Mouse (Mus musculus) forebrain, embryonic 11.5 days (tissue): ENCODE results near the gene Btn1a1. TPM values are rescaled to one million over a fixed set of nuclear protein-coding genes. Genes with fewer than 3 reads are reported as not detected.
A peak's percentile ranks its signal among the peaks of the same experiment; 100 is the strongest.

Experiments
- ATAC-seq: fragments of 200-750 bp; cut with Nextera tagmentation; replicated peaks from 2 replicates; pipeline ENCODE4 v1.8.0; 2017; ENCODE audit warnings: moderate TSS enrichment; ENCODE audit not compliant: low FRiP score
- DNase-seq: peaks from one replicate; pipeline ENCODE4 v3.0.0-alpha.2; 2017; ENCODE audit warnings: low spot score
- H3K27ac ChIP-seq: fragments of 300-500 bp; sonication (generic); 2 replicates; pipeline ENCODE4 v1.5.1; 2014; ENCODE audit warnings: low read depth, low read length
- H3K27me3 ChIP-seq: fragments of 300-500 bp; sonication (generic); 2 replicates; pipeline ENCODE4 v1.6.1; 2014; ENCODE audit warnings: mild to moderate bottlenecking, low read length, mixed read lengths; ENCODE audit not compliant: control insufficient read depth, insufficient read depth
- H3K36me3 ChIP-seq: fragments of 300-500 bp; sonication (generic); 2 replicates; pipeline ENCODE4 v1.6.1; 2014; ENCODE audit warnings: mild to moderate bottlenecking, low read length, moderate library complexity, mixed read lengths; ENCODE audit not compliant: control insufficient read depth, insufficient read depth
- H3K4me1 ChIP-seq: fragments of 300-500 bp; sonication (generic); replicated peaks from 2 replicates; pipeline ENCODE4 v1.6.1; 2014; ENCODE audit warnings: low read length, mixed read lengths; ENCODE audit not compliant: control insufficient read depth, insufficient read depth
- H3K4me2 ChIP-seq: fragments of 300-500 bp; sonication (generic); 2 replicates; pipeline ENCODE4 v1.6.1; 2014; ENCODE audit warnings: low read depth, mild to moderate bottlenecking, low read length, moderate library complexity, mixed read lengths; ENCODE audit not compliant: severe bottlenecking
- H3K4me3 ChIP-seq: fragments of 300-500 bp; sonication (generic); 2 replicates; pipeline ENCODE4 v1.5.1; 2014; ENCODE audit warnings: low read depth, low read length
- H3K9ac ChIP-seq: fragments of 300-500 bp; sonication (generic); 2 replicates; pipeline ENCODE4 v1.6.1; 2014; ENCODE audit warnings: low read length
- H3K9me3 ChIP-seq: fragments of 300-500 bp; sonication (generic); 2 replicates; pipeline ENCODE4 v1.6.1; 2016; ENCODE audit warnings: low read length, mixed read lengths; ENCODE audit not compliant: control insufficient read depth
- WGBS: fragments of 180-500 bp; shearing (Covaris S2); extraction: QIAGEN DNeasy Blood & Tissue Kit; methylation state at CpG from one replicate; pipeline ENCODE4 v1.1.7; 2014; 5-methylcytosine and 5-hydroxymethylcytosine counted together
- polyA plus RNA-seq: library from polyadenylated mRNA; unstranded; fragments of >200 nt; fragmentation: Nextera tagmentation; extraction: Ambion mirVana; gene quantifications from 2 replicates; pipeline ENCODE4 v1.2.1, GENCODE M21; 2014

The Btn1a1 gene
- polyA plus RNA-seq, 1 experiment from 2014 or later, result 0.17 TPM

DNA sequence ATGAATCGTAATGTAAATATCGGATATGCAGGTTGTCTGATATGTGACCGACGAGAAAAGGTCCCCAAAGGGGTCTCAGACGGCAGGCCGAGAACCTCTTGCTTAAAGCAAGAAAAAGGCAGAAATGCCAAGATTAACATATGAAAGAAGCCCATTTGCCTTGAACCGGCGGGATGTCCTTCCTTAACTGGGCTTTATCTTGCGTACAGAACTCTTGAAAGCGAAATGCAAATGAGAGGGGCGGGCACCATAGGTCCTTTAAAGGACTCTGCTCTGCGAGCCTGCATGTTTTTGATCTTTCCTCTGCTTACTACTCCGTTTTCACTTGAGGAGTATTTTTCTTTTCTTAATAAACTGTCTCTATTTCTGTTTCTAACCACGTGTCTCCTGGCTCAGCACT is 26.3 kb upstream of the Btn1a1 start:
- no peaks in the 10 kb centered on the region for H3K9me3 ChIP-seq
- DNase-seq (peak; percentile 61), ATAC-seq (peak; percentile 55; the same call in 1 of the 2 replicates)
- no peaks in the 10 kb centered on the region for H3K36me3 ChIP-seq
- no peak overlapping the region for H3K9ac ChIP-seq
- H3K27ac ChIP-seq, result peak overlapping the region; percentile 53; the same call in 1 of the 2 replicates
- peak overlapping the region; percentile 16 for H3K4me3 ChIP-seq
- peak overlapping the region; percentile 31; the same call in 1 of the 2 replicates for H3K4me2 ChIP-seq
- WGBS, result 3% methylated on average over 14 of the region's 14 CpGs
- H3K27me3 ChIP-seq, result no peaks in the 10 kb centered on the region
- peaks cover 2% of the 10 kb centered on the region; the same call in 1 of the 2 replicates for H3K4me1 ChIP-seq

DNA sequence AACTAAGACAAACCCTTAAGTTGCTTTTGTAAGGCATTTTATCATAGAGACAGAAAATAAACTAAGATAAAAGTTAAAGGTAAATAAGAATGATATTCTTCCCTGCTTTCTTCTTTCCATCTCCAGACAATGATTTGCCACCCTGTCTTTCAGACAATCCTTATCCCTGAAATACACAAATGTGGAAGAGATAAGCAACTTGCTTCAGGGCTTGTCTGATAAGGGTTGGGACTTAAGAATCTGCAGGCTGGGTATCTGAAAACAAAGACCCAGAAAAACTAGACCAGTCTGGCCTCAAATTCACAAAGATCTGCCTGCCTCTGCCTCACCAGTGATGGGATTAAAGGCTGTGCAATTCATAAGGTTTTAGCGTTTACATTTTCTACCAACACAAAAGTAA is 25.6 kb upstream of the Btn1a1 start:
- DNase-seq, result no peak
- H3K9ac ChIP-seq, result no peak overlapping the region
- H3K27me3 ChIP-seq, result no peaks in the 10 kb centered on the region
- H3K4me2 ChIP-seq, result no peak overlapping the region
- H3K4me1 ChIP-seq, result peaks cover 2% of the 10 kb centered on the region; the same call in 1 of the 2 replicates
- 14% methylated on average over 1 of the region's 1 CpGs for WGBS
- ATAC-seq, result no peak
- H3K36me3 ChIP-seq, result no peaks in the 10 kb centered on the region
- no peaks in the 10 kb centered on the region for H3K9me3 ChIP-seq
- no peak overlapping the region for H3K27ac ChIP-seq
- H3K4me3 ChIP-seq, result no peak overlapping the region

DNA sequence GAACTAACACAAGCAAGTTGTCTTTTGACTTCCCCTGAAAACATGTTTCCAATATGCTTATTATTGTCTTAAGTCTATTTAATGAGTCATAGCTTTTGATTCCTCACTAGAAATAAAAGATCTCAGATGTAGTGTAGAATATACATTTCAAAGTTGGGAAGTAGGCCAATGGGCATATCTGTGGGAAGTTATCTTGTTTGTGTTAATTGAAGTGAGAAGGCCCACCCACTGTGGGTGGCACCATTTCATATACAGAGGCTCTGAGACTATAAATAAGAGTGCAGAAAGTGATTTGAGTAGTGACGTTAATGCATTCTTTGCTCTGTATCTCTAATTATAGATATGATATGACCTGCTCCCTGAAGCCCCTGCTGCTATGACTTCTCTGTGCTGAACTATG is 25.2 kb upstream of the Btn1a1 start:
- no peaks in the 10 kb centered on the region for H3K27me3 ChIP-seq
- no peak for ATAC-seq
- DNase-seq, result no peak
- no peak overlapping the region for H3K27ac ChIP-seq
- no peak overlapping the region for H3K9ac ChIP-seq
- no peak overlapping the region for H3K4me3 ChIP-seq
- H3K9me3 ChIP-seq, result no peaks in the 10 kb centered on the region
- no peak overlapping the region for H3K4me2 ChIP-seq
- no peaks in the 10 kb centered on the region for H3K36me3 ChIP-seq
- 52% methylated on average over 1 of the region's 1 CpGs for WGBS
- H3K4me1 ChIP-seq, result peaks cover 2% of the 10 kb centered on the region; the same call in 1 of the 2 replicates

DNA sequence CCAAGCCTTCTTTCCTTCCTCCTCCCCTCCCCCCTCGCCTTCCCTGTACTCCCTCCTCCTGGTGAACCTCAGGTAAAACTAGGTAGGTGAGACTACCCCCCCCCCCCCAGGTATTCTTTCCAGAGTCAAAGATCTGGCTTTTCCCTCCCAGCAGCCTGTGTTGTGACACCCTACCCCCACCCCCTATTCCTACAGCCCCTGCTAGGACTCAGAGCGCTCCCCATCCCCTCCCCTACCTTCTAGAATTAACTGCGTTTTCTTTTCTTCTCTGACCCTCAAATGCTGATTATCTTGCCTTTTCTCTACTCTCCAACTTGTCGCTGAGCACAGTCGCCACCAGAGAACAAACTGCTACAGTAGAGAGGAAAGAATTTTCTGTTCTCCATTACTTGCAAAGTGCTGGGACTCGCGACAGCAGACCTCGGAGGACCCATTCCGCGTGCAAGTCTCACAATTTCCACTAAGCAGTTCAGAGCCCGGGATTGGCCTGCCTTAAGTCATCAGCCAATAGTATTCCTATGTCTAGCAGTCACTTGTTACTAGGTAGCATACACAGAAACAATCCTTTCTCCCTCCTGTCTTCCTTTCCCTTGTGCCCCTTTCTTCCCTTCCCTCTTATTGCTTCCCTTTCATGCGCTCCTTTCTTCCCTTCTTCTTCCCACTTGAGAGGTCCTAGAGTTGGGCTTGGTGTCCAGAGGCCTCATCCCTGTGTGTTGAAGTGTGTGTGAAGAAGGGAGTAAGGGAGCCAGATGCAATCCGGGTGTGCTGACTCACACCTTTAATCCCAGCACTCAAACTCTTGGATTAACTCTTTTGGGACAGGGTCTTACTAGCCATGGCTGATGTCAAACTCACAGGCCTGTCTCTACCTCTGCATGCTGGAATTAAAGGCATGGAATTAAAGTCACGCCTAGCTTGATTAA is 23.0 kb upstream of the Btn1a1 start, which contains the start of gene Btn2a2:
TSS of gene Btn2a2 (minus strand) at position 458 of the 923 bp plus-strand sequence.
- peak; percentile 89 for ATAC-seq
- H3K9ac ChIP-seq, result peak within 1 kb of the TSS; percentile 37; the same call in 1 of the 2 replicates
- no peak within 1 kb of the TSS for H3K27ac ChIP-seq
- H3K9me3 ChIP-seq, result no peaks in the 10 kb centered on the region
- peaks cover 2% of the 10 kb centered on the region; the same call in 1 of the 2 replicates for H3K4me1 ChIP-seq
- no peaks in the 10 kb centered on the region for H3K36me3 ChIP-seq
- peak within 1 kb of the TSS; percentile 59 for H3K4me2 ChIP-seq
- WGBS, result 3% methylated on average over 13 of the region's 14 CpGs
- no peaks in the 10 kb centered on the region for H3K27me3 ChIP-seq
- peak; percentile 72 for DNase-seq
- H3K4me3 ChIP-seq, result peak within 1 kb of the TSS; percentile 24

DNA sequence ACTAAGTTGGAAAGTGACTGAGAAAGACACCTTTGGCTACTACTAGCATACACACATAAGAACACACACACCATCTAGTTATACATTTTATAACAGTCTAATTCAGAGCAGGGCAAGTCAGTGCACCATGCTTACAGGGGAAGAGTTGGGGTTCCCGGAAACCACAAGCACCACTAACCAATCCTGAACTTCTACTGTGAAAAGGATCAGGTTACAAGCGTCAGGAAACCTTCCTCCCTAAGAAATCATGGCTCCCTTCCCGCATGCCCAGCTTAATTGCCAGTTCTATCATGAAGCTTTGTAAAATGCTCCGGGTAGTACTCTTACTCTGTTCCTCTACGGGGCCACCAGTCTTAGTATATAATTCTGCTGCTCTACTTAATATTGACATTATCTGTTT is 19.6 kb upstream of the Btn1a1 start:
- Histone ChIP-seq H3K36me3 (no peaks in the 10 kb centered on the region), H3K4me1 (no peaks in the 10 kb centered on the region), H3K27ac (no peak overlapping the region), H3K4me2 (no peak overlapping the region), H3K4me3 (no peak overlapping the region), H3K9ac (no peak overlapping the region), H3K27me3 (no peaks in the 10 kb centered on the region), H3K9me3 (no peaks in the 10 kb centered on the region)
- DNase-seq (no peak), ATAC-seq (no peak)
- WGBS, result 50% methylated on average over 5 of the region's 5 CpGs

DNA sequence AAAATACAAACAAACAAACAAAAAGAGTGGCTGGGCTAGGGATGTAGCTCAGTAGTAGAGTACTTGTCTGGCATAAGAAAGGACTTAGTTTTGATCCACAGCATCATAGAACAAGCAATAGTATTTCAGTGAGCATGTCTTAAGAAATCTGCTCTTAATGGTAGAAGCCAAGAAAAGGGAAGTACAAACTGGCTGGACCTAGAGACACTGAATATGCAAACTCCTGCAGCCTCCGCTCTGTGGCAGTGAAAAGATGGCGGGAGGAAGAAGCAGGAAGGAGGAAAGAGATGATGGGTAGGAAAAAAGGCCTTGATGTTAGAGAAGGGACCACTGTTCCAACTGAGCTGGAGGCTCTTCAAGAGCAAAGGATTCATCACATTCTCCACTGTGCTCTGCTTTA is 17.5 kb upstream of the Btn1a1 start:
- Histone ChIP-seq H3K4me2 (no peak overlapping the region), H3K36me3 (no peaks in the 10 kb centered on the region), H3K9me3 (no peaks in the 10 kb centered on the region), H3K9ac (no peak overlapping the region), H3K4me3 (no peak overlapping the region), H3K27ac (no peak overlapping the region), H3K4me1 (no peaks in the 10 kb centered on the region), H3K27me3 (no peaks in the 10 kb centered on the region)
- ATAC-seq (no peak), DNase-seq (no peak)
- 93% methylated on average over 2 of the region's 2 CpGs for WGBS

DNA sequence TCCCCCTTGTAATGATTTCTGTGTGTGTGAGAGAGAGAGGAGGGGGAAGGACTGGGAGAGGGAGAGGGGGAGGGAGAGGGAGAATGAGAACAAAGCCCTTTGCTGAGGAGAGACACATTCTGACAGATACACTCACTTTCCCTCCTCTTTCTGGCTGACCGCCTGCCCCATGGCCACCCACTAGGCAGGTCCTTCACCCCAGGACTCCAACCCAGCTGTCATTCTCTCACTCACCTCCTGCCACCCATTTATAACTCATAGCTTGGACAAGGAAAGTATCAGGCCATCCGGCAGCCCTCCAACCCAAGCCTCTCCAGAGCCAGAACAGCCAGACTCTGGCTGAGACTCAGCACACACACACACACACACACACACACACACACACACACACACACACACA is 10.0 kb upstream of the Btn1a1 start:
- 13% methylated on average over 2 of the region's 2 CpGs for WGBS
- H3K27ac ChIP-seq, result no peak overlapping the region
- no peak overlapping the region for H3K4me3 ChIP-seq
- no peak overlapping the region for H3K9ac ChIP-seq
- H3K4me2 ChIP-seq, result no peak overlapping the region
- H3K9me3 ChIP-seq, result no peaks in the 10 kb centered on the region
- no peaks in the 10 kb centered on the region for H3K36me3 ChIP-seq
- no peaks in the 10 kb centered on the region for H3K4me1 ChIP-seq
- H3K27me3 ChIP-seq, result no peaks in the 10 kb centered on the region
- ATAC-seq (0 out of 2 replicates have a peak, but pooled peaks have one; percentile 46), DNase-seq (no peak)

DNA sequence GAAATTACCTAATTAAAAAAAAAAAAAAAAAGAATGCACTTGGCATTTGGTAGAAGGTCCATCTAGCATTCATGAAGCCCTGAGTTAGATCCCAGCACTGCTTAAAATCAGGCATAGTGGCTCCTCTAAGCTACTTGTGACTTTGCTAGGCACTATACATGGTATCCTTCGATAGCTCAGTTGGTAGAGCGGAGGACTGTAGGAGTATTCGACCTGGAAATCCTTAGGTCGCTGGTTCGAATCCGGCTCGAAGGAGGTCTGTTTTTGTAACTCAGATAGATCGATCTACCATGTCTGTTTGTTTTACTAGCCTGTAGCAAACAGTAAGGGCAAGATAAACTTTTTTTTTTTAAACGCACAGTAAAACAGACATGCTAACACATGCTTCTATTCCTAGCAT is 1.2 kb upstream of the Btn1a1 start:
- no peaks in the 10 kb centered on the region; the same call in 1 of the 2 replicates for H3K4me1 ChIP-seq
- no peak overlapping the region for H3K27ac ChIP-seq
- H3K9me3 ChIP-seq, result no peaks in the 10 kb centered on the region
- H3K36me3 ChIP-seq, result no peaks in the 10 kb centered on the region
- H3K9ac ChIP-seq, result no peak overlapping the region
- no peaks in the 10 kb centered on the region for H3K27me3 ChIP-seq
- no peak overlapping the region for H3K4me3 ChIP-seq
- ATAC-seq (peak; percentile 83), DNase-seq (peak; percentile 87)
- H3K4me2 ChIP-seq, result no peak overlapping the region
- WGBS, result under 1% methylated on average over 9 of the region's 9 CpGs
